Mouse (Mus musculus) heart, embryonic 15.5 days (tissue): Measurements from ENCODE around the gene Pik3ap1. TPM values are rescaled to one million over a fixed set of nuclear protein-coding genes. Genes with fewer than 3 reads are reported as not detected.
"Not testable (repeated sequence)": the region's sequence is repeated elsewhere in the genome, so short reads cannot be mapped to it uniquely, and the experiment has no call there.

Source experiments
- ATAC-seq: fragments of 200-750 bp; cut with Nextera tagmentation; replicated peaks from 2 replicates; pipeline ENCODE4 v1.8.0; 2017; ENCODE audit warnings: low read depth, moderate TSS enrichment; ENCODE audit not compliant: insufficient number of reproducible peaks, insufficient read depth, low FRiP score
- H3K27ac ChIP-seq: fragments of 300-500 bp; sonication (generic); 2 replicates; pipeline ENCODE4 v1.5.1; 2015; ENCODE audit warnings: mild to moderate bottlenecking, inconsistent platforms
- H3K27me3 ChIP-seq: fragments of 300-500 bp; sonication (generic); 2 replicates; pipeline ENCODE4 v1.6.1; 2015; ENCODE audit warnings: inconsistent platforms
- H3K36me3 ChIP-seq: fragments of 300-500 bp; sonication (generic); 2 replicates; pipeline ENCODE4 v1.6.1; 2015; ENCODE audit warnings: mild to moderate bottlenecking, inconsistent platforms
- H3K4me1 ChIP-seq: fragments of 300-500 bp; sonication (generic); replicated peaks from 2 replicates; pipeline ENCODE4 v1.6.1; 2015; ENCODE audit warnings: inconsistent platforms
- H3K4me2 ChIP-seq: fragments of 300-500 bp; sonication (generic); 2 replicates; pipeline ENCODE4 v1.6.1; 2015; ENCODE audit warnings: inconsistent platforms, mild to moderate bottlenecking, moderate library complexity
- H3K4me3 ChIP-seq: fragments of 300-500 bp; sonication (generic); 2 replicates; pipeline ENCODE4 v1.5.1; 2015; ENCODE audit warnings: mild to moderate bottlenecking, inconsistent platforms
- H3K9ac ChIP-seq: fragments of 300-500 bp; sonication (generic); 2 replicates; pipeline ENCODE4 v1.6.1; 2015; ENCODE audit warnings: mild to moderate bottlenecking, inconsistent platforms
- H3K9me3 ChIP-seq: fragments of 300-500 bp; sonication (generic); replicated peaks from 2 replicates; pipeline ENCODE4 v1.6.1; 2016; ENCODE audit warnings: inconsistent platforms
- WGBS: fragments of 180-500 bp; shearing (Covaris S2); methylation state at CpG from one replicate; pipeline ENCODE4 v1.1.7; 2015; ENCODE audit warnings: mixed read lengths; 5-methylcytosine and 5-hydroxymethylcytosine counted together
- polyA plus RNA-seq: library from polyadenylated mRNA; unstranded; fragments of >200 nt; fragmentation: Nextera tagmentation; extraction: Ambion mirVana; gene quantifications from 2 replicates; pipeline ENCODE4 v1.2.1, GENCODE M21; 2015

Pik3ap1 gene
- polyA plus RNA-seq, 1 experiment from 2014 or later: 1.3 TPM

DNA sequence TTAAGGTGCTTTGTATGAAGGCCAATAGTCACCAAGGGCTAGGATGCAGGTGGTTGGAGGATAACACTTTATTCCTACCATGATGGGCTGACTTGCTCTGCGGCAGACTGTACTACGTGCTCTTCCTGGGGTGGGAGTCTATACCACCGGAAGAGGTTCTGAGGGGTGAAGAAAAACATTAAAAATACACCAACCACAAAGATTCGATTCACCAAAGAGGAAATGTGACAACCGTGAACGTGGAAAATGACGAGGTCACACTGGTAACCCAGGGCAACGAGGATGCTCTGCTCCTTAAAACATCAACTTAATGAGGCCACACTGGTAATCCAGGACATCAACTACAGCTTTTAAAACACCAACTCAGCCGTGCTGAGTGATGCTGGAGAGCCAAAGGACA is 56.2 kb downstream of the Pik3ap1 start:
- Histone ChIP-seq H3K4me1 (no peaks in the 10 kb centered on the region), H3K4me3 (no peak overlapping the region), H3K36me3 (no peaks in the 10 kb centered on the region), H3K27me3 (no peaks in the 10 kb centered on the region), H3K4me2 (no peak overlapping the region), H3K27ac (no peak overlapping the region), H3K9me3 (no peaks in the 10 kb centered on the region), H3K9ac (no peak overlapping the region)
- 70% methylated on average over 9 of the region's 9 CpGs for WGBS
- no peak for ATAC-seq

DNA sequence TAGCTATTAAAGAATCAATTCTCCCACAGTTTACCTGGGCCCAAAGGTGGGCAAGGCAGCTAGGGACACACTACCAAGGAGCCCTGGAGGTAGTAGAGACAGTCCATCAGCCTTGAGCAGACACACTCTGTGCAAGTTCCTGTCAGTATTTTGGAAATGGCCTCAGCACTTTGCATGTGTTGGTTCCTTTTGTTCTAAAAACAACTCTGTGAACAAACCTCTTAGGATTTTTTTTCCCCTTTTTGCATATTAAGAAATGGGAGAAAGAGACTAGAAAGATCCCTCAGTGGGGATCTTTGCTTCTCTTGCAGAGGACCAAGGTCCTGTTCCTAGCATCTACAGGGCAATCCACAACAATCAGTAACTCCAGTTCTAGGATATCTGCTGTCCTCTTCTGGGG is 61.1 kb downstream of the Pik3ap1 start:
- no peak overlapping the region for H3K4me2 ChIP-seq
- H3K4me3 ChIP-seq: no peak overlapping the region
- no peak overlapping the region for H3K27ac ChIP-seq
- ATAC-seq: no peak
- H3K9ac ChIP-seq: no peak overlapping the region
- H3K4me1 ChIP-seq: no peaks in the 10 kb centered on the region
- no peaks in the 10 kb centered on the region for H3K9me3 ChIP-seq
- H3K27me3 ChIP-seq: peaks cover 14% of the 10 kb centered on the region
- no peaks in the 10 kb centered on the region for H3K36me3 ChIP-seq

DNA sequence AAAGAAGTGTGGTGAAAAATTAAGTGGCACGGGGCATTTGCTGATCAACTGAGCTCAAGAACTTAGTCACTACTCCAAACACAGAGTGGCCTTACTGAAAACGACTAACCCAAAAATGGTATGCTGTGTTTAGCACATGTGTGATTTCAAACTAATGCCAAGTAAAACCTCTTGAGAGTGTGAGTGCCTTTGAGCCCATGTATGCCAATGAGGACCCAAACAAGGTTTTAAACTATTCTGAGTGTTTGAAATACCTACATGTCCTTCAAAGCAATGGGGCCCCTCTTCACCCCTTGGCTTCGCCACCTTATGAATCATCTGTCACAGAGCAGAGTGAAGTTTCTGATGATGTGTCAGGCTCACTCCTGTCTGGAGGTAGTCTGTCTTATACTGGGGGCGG is 61.8 kb downstream of the Pik3ap1 start:
- 76% methylated on average over 4 of the region's 4 CpGs for WGBS
- Histone ChIP-seq H3K27ac (no peak overlapping the region), H3K36me3 (no peaks in the 10 kb centered on the region), H3K4me2 (no peak overlapping the region), H3K27me3 (peaks cover 14% of the 10 kb centered on the region), H3K9me3 (no peaks in the 10 kb centered on the region), H3K9ac (no peak overlapping the region), H3K4me1 (no peaks in the 10 kb centered on the region), H3K4me3 (no peak overlapping the region)
- ATAC-seq: no peak

DNA sequence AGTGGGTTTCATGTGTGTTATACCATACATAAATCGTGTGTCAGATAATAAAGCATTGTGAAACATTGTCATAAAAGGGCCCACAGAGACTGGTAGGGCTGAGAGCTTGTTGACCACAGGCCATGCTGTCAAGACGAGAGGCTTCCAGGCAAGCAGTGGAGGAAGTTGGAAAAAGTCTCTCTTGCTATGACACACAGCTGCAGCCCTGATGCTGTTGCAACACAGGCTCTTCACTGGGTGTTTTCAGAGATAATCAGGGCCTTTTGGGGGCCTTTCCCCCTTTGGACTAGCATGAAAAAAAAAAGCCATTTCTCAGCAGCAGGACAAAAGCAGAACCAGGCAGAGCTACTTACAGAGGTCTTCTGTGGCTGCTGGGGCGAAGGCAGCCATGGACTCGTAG is 63.8 kb downstream of the Pik3ap1 start:
- H3K4me1 ChIP-seq: no peaks in the 10 kb centered on the region
- no peak overlapping the region for H3K4me3 ChIP-seq
- H3K4me2 ChIP-seq: no peak overlapping the region
- H3K9me3 ChIP-seq: no peaks in the 10 kb centered on the region
- 67% methylated on average over 4 of the region's 4 CpGs for WGBS
- H3K9ac ChIP-seq: no peak overlapping the region
- no peak overlapping the region for H3K27ac ChIP-seq
- ATAC-seq: no peak
- H3K36me3 ChIP-seq: no peaks in the 10 kb centered on the region
- peaks cover 18% of the 10 kb centered on the region for H3K27me3 ChIP-seq

DNA sequence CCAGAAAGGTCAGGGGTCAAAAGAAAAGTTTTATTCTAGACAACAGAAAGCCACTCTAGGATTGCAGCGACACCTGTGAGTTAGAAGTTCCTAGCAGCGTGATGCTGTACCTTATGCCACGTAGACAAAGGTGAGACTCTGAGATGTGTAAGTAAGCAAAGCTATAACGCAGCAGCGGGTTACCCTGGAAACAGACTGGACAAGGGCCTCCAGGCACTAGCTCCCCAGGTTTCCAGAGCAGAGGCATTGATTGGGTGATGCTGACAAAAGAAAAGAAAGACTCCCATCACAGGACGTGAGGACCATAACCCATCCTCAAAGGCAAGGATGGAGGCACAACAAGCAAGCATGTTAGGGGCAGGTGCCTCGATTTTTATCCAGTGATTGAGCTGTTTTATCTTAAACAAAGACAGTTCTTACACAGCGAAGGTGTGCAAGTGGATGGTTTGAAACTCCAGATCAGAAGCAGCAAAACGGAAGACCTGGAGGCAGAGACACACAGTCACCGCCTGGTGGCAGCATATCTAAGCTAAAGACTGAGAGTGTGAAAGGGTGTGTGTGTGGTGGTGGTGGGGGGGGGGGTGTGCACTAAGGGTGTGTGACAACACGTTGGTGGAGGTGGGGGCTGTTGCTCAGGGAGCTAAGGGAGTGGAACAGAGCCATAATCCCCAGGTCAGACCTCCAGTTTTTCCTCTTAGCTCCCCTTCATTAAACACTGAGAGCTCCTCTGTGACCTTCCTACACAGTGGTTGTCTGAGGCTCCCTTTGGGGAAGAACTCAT is 67.4 kb downstream of the Pik3ap1 start:
- no peaks in the 10 kb centered on the region for H3K36me3 ChIP-seq
- no peaks in the 10 kb centered on the region for H3K9me3 ChIP-seq
- no peak overlapping the region for H3K4me2 ChIP-seq
- H3K4me1 ChIP-seq: no peaks in the 10 kb centered on the region
- ATAC-seq: no peak
- H3K4me3 ChIP-seq: no peak overlapping the region
- no peak overlapping the region for H3K9ac ChIP-seq
- H3K27ac ChIP-seq: no peak overlapping the region
- peaks cover 19% of the 10 kb centered on the region for H3K27me3 ChIP-seq
- WGBS: 39% methylated on average over 11 of the region's 11 CpGs

DNA sequence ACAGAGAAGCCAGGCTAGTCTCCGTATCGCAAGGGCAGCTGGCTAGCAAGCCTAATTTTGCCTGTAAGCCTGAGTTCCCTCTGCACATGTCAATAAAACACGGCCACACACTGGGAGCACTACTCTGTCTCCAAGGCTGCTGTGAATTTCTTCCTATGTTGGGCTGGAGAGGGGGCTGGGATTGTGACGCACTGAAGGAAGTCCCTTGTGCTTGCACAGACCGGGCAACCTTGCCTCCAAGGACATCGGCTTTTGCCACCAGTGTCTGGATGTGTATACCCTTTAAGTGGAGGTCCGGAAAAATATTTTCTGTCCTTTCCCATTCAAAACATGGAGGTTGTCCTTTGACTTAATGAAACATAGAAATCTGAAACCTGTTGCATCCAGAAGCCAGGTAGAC is 70.2 kb downstream of the Pik3ap1 start:
- H3K4me3 ChIP-seq: no peak overlapping the region
- no peaks in the 10 kb centered on the region for H3K9me3 ChIP-seq
- ATAC-seq: no peak
- H3K4me1 ChIP-seq: peaks cover 10% of the 10 kb centered on the region
- no peak overlapping the region for H3K27ac ChIP-seq
- 70% methylated on average over 7 of the region's 7 CpGs for WGBS
- no peak overlapping the region for H3K9ac ChIP-seq
- H3K27me3 ChIP-seq: peaks cover 11% of the 10 kb centered on the region; the same call in 1 of the 2 replicates
- no peak overlapping the region for H3K4me2 ChIP-seq
- no peaks in the 10 kb centered on the region for H3K36me3 ChIP-seq

DNA sequence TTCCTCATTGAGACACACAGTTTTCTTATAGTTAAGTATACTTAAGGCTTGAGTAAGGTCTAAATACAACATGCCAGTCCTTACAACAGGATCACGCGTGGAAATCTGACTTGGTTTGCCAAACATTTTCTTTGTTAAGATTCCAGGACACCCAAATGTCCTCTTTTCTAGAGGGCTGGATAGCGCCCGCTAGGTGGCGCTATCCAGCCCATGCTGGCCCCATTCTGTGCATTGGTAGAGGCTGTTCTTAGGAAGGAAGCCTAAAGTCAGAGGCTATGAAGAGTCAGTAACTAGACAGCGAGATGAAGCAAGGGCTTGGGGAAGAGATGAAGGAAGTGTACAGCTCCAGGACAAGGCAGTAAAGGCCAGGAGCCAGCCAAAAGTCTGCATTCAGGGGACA is 71.2 kb downstream of the Pik3ap1 start:
- WGBS: 22% methylated on average over 6 of the region's 6 CpGs
- Histone ChIP-seq H3K4me1 (peaks cover 10% of the 10 kb centered on the region), H3K4me3 (no peak overlapping the region), H3K36me3 (no peaks in the 10 kb centered on the region), H3K9me3 (no peaks in the 10 kb centered on the region), H3K9ac (no peak overlapping the region), H3K27me3 (0 out of 2 replicates have a peak, but pooled peaks cover 5% of the 10 kb centered on the region), H3K27ac (no peak overlapping the region), H3K4me2 (no peak overlapping the region)
- no peak for ATAC-seq

DNA sequence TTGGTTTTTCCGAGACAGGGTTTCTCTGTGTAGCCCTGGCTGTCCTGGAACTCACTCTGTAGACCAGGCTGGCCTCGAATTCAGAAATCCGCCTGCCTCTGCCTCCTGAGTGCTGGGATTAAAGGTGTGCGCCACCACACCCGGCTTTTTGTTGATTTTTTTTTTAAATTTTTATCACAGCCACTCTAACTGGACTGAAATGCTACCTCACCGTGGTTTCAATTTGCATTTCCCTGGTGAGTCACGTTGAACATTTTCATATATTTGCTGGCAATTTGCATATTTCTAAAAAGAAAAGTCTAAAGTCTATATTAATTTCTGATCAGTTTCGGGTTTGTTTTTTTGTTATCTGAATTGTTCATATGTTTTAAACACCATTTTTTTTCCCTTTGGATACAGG is 72.3 kb downstream of the Pik3ap1 start:
- H3K4me2 ChIP-seq: not testable (repeated sequence)

DNA sequence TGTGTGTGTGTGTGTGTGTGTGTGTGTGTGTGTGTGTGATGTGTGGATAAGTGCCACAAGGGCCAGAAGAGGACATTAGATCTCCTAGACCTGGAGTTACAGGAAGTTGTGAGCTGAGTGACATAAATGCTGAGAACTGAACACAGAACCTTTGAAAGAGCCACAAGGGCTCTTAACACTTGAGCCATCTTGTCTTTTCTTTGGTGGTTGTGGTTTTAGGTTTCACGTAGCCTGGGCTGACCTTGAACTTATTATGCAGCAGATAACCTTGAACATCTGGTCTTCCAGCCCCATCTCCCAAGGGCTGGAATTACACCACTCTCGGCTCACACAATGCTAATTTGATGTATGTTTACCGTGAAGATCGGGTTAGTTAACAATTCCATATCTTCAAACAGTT is 72.9 kb downstream of the Pik3ap1 start:
- H3K9ac ChIP-seq: no peak overlapping the region
- peaks cover 10% of the 10 kb centered on the region for H3K4me1 ChIP-seq
- no peak overlapping the region for H3K4me2 ChIP-seq
- no peaks in the 10 kb centered on the region for H3K9me3 ChIP-seq
- H3K27me3 ChIP-seq: 0 out of 2 replicates have a peak, but pooled peaks cover 5% of the 10 kb centered on the region
- H3K4me3 ChIP-seq: no peak overlapping the region
- ATAC-seq: no peak
- 71% methylated on average over 4 of the region's 4 CpGs for WGBS
- no peaks in the 10 kb centered on the region for H3K36me3 ChIP-seq
- no peak overlapping the region for H3K27ac ChIP-seq

More for the DNA sequence above, 72.3 kb downstream of the Pik3ap1 start:
- H3K36me3 ChIP-seq, ATAC-seq, H3K4me3 ChIP-seq, H3K9me3 ChIP-seq, H3K27ac ChIP-seq, H3K4me1 ChIP-seq, H3K9ac ChIP-seq, H3K27me3 ChIP-seq: not testable (repeated sequence)
- 90% methylated on average over 8 of the region's 8 CpGs for WGBS

DNA sequence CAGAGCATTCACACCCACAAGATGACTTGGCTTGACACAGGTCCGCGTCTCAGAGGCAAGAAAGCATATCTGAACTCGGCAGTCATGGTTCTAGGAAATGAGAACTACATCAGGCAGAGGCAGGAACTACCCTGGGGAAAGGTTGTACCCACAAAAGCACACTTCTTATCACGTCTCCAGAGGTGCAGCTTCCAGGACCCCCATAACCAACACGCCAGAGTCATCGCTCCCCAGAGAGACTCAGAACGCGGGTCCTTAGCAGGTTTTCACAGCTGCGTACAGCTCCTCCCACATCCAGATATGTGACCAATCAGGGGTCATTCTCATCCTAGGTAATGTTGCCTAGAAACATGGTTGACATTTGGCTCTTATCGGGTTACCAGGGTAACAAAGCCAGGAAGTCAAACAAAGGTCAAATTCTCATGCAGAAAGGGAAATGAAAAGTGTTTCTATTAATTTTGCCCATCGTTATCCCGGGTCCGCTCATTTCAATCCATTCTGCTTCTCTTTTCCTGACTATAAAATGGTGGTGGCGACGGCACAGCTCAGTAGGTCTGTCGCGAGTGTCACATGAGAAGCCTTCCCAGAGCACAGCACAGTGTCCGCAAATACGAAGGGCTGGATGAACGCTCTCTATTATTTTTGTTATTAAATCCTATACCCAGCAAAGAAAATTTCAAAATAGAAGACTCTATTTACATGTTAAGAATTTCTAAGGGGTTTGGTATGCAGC is 73.8 kb downstream of the Pik3ap1 start:
- peak overlapping the region; percentile 45 for H3K4me3 ChIP-seq
- H3K9ac ChIP-seq: no peak overlapping the region
- peak overlapping the region; percentile 64 for H3K4me2 ChIP-seq
- H3K4me1 ChIP-seq: peaks cover 10% of the 10 kb centered on the region
- no peaks in the 10 kb centered on the region for H3K9me3 ChIP-seq
- H3K27me3 ChIP-seq: 0 out of 2 replicates have a peak, but pooled peaks cover under 1% of the 10 kb centered on the region
- WGBS: 17% methylated on average over 20 of the region's 20 CpGs
- ATAC-seq: 0 out of 2 replicates have a peak, but pooled peaks have one; percentile 53
- H3K36me3 ChIP-seq: no peaks in the 10 kb centered on the region
- H3K27ac ChIP-seq: no peak overlapping the region

DNA sequence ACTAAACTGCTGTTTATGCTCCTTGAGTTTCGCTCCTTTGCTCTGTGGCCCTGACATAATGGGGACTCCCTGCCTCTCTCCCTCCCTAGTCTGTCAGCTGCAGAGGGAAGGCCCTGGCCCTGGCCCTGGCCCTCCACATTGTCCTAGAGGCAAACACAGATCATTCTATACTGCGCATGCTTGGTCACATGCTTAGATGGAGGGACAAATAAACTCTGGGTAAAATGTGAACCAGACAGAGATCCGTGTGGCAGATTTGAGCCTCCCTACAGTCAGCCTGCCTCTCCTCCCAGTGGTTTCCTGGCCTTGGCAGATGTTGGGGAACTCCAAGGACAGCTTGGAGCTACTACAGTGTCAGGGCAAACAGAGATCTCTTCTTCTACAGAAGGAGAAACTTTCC is 81.0 kb downstream of the Pik3ap1 start:
- Histone ChIP-seq H3K9me3 (no peaks in the 10 kb centered on the region), H3K4me2 (no peak overlapping the region), H3K27ac (no peak overlapping the region), H3K27me3 (peaks cover 4% of the 10 kb centered on the region; the same call in 1 of the 2 replicates), H3K4me1 (no peaks in the 10 kb centered on the region), H3K9ac (no peak overlapping the region), H3K4me3 (no peak overlapping the region), H3K36me3 (no peaks in the 10 kb centered on the region)
- ATAC-seq: no peak
- 77% methylated on average over 3 of the region's 3 CpGs for WGBS
